Mouse (Mus musculus) heart, postnatal 0 days (tissue): ENCODE results near the gene AY358078.

Experiments used
- CTCF ChIP-seq: IDR thresholded peaks from 2 replicates; pipeline ENCODE4 v1.5.1; 2016; ENCODE audit warnings: antibody characterized with exemption, control low read depth, low read depth
- EP300 ChIP-seq: IDR thresholded peaks from 2 replicates; pipeline ENCODE4 v1.6.1; 2016; ENCODE audit warnings: antibody characterized with exemption, low read depth

GRCm38 (mm10) chr14:51846566-51846965 is 46.7 kb downstream of the AY358078 start:
- TF ChIP-seq EP300 (no peak), CTCF (no peak)
